Mouse (Mus musculus): Measurements from ENCODE around the gene Edem2.
A peak's percentile ranks its signal among the peaks of the same experiment; 100 is the strongest.
"Not testable (repeated sequence)": the region's sequence is repeated elsewhere in the genome, so short reads cannot be mapped to it uniquely, and the experiment has no call there.

Gene Edem2

DNA sequence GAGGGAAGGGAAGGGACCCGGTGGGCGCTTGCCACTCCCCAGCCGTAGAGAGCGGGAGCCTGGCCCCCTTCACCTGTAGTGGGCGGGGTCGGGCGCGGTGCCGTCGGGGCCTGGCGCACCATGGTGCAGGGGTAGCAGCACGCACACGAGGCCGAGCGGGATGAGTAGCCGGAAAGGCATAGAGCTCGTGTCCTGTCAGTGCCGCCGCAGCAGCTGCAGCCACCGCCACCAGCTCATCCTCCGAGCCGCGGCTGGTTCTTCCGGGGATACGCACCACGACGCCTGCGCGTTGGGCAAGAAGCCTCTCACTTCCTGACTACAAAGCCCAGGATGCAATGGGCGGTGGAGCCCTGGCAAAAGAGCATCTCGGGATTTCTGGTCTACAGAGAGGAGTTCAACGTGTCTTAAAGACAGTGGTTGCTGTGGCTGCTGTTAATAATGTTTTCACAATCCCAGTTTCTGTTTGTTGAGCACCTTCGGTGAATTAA lies at the start of gene Edem2:
Gene Edem2 (minus strand): TSS at position 318 of the 488 bp plus-strand sequence.
- DNase-seq, result peak; percentile 85 to 88

GRCm38 (mm10) chr2:155779066-155779465 lies 49.8 kb upstream of the Edem2 start:
- no peak for DNase-seq

DNA sequence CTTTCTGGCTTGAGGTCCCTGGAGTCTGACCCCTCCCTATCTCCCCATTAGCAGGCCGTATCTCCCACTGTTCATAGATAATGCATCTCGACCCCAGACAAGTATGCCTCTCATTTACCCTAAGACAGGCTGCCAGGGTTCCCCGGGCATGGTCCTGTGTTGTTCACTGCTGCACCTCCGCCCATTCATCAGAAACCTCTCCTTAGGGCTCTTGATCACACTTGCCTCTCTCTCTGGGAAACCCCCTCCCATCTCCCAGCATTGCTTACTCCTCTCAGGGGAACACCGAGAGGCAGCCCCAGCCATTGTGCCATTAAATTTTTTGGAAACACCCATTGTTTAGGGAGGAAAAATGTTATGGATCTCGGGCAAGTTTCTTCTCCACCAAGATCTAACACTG lies 48.7 kb upstream of the Edem2 start:
- no peak for DNase-seq

DNA sequence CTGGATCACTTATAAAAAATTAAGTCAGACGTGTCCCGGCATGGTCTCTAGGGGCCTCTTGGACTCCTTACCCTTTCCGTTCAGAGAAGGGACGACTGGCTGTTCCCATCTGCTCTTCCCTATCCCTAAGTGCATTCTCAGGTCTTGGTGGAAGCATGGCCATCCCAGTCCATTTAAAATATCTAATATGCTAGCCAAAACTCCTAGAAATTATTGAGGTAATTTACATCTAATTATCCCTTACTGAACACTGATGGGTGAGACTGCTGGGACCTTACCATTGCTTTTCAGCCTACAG lies 48.4 kb upstream of the Edem2 start:
- DNase-seq, result no peak

- DNase-seq, result no peak
These were observed 47.8 kb upstream of the Edem2 start for GRCm38 (mm10) chr2:155776824-155777687.

DNA sequence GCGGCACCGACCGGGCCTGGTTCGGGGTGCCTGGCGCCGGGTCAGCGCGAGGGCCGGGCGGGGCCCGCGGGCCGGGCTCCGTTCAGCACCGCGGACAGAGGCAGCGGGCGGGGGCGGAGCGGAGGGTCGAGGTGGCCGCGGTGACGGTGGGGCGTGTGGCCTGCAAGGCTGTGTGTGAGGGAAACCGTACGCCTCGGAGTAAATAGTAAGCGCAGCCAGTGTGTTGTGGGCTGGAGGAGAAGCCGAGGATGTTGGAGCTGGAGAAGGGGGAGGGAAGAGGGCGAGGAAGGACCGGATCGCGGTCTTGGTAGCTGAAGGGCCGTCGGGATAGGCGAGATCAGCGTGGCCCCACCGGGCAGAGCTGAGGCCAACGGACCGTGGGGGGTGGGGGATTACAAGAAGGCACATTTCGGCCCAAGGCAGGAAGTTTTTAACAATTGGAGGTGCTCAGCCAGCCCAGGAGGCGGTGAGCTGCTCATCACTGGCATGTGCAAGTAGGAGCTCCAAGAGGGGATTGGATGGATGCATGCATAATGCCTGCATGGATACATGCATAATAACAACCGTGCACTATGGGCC lies 46.5 kb upstream of the Edem2 start:
- DNase-seq, result peak; percentile 10 to 34

DNA sequence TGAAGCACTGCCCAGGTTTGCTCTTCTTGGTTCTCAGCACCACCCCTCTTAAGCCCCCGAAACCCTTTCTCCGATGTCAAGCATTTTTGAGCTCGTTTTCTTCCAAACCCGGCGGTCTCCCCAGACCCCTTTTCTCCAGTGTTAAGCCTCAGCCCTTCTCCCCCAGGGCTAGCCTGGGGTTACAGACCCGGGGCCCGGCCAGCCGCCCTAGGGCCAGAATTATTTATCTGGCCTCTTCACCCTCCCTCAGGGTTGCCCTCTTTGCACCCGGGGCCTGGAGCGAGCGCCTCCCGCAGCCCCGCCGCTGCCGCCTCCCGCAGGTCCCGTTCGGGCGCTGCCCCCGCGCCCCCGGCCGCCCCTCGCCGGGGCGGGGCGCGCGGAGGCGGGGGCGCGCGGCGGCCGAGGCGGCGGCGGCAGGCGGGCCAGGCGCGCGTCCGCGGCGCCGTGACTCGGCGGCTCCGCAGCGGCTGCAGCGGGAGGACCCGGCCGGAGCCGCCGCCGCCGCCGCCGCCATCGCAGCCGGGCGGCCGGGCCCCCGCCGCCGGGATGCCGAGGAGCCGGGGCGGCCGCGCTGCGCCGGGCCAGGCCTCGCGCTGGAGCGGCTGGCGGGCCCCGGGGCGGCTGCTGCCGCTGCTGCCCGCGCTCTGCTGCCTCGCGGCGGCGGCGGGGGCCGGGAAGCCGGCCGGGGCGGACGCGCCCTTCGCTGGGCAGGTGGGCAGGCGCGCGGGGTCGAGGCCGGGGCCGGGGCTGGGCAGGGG lies 45.8 kb upstream of the Edem2 start, which contains the start of gene Mmp24:
Gene Mmp24 (plus strand): TSS at position 416 of the 758 bp plus-strand sequence.
- no peak for DNase-seq

- no peak for DNase-seq
These were observed 45.1 kb upstream of the Edem2 start for GRCm38 (mm10) chr2:155774261-155774926.

DNA sequence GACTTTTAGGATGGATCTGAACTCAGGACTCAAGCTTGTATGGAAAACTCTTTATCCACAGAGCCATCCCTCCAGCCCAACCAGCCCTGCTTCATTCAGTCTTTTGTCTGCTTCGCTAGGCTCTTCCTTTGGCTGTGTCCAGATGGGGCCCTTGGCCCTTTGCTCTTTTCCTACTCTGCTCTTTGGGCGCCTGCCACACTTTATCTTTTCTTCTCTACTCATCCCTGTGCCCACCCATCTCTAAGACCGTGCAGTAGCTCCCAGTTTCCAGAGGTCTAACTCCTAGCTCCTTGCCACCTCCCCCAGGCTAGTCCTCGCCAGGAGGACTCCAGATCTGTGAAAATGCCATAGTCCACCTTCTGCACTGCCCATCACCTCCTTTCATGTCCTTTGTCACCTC lies 44.4 kb upstream of the Edem2 start:
- no peak for DNase-seq

DNA sequence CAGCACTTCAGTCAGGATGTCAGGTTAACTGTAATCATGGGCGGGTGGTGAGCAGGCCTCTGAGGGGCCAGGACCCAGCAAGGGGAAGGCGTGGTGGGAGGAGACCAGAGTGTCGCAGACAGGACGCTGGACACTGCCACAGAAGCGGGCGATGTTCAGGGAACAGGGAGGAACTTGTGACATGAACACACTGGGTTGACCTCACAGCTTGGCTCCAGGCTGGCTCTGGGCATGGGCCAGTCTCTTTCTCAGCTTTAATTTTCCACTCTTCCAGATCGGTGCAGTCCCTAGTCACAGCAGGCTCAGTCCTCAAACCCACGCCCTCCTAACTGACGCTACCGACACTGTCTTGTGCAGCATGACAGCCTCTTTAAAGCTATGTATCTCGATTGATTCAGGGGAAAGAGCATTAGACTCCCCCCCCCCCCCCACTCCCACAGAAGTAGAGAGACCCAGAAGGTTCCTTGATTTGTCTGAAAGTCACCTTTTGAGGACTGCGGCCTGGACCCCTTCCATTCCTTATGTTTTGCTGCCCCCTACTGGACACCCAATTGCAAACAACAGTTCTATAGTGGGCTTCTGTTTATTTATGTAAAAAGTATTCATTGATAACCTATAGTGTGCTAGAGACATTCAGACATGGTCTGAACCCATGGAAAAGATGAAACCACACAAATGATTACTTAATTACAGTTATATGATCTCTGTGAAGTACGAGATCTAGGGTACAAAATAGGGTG lies 35.6 kb upstream of the Edem2 start:
- DNase-seq, result peak; percentile 31 to 71

- DNase-seq, result no peak
These were observed 27.7 kb upstream of the Edem2 start for GRCm38 (mm10) chr2:155756855-155757566.

- DNase-seq, result peak in 1 of 2 experiments; percentile 36
These were observed 26.5 kb upstream of the Edem2 start for GRCm38 (mm10) chr2:155755746-155756145.

- DNase-seq, result peak in 1 of 2 experiments; percentile 14
These were observed 21.9 kb upstream of the Edem2 start, which contains the start of gene Procr for GRCm38 (mm10) chr2:155751014-155751786. TSS of gene Procr (plus strand) at chr2:155751117.

GRCm38 (mm10) chr2:155749394-155749793 lies 20.1 kb upstream of the Edem2 start:
- no peak for DNase-seq

GRCm38 (mm10) chr2:155745487-155745886 lies 16.2 kb upstream of the Edem2 start:
- no peak for DNase-seq

DNA sequence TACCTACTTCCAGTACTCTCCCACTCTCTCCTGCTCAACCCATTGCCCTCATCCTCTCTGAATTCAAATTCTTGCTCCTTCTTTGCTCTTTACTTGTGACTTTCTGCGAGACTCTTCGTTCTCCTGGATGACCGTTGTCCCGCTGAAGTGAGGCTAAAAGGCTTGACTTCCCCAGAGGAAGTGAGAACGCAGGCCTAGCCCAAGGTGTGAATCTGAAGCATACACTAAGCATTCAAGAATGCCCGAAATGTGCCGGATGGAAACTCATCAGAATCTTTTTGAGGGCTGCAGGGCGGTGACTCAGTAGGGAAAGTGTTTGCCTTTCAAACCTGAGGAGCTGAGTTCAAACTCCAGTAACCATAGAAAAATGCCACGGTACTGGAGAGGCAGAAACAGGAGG lies 14.1 kb upstream of the Edem2 start:
- DNase-seq, result no peak

DNA sequence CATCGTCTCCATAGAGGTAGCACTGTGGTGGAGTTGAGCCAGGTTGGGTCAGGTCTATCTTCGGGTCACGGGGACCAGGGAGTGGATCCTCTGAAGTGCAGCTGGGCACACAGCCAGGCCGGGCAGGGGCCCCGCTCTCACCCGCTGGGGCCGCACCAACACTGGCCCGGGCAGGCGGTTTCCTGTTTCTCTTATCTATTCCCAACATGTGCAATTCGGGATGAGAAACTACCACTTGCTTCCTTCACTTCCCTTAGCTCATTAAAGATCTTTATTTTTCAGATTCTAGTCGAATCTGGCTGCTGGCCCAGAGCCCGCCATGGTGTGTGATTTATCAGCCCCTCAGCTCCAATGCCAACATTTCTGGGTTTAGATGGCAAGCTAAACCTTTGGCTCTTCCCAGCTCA lies 13.7 kb upstream of the Edem2 start:
- DNase-seq, result no peak

DNA sequence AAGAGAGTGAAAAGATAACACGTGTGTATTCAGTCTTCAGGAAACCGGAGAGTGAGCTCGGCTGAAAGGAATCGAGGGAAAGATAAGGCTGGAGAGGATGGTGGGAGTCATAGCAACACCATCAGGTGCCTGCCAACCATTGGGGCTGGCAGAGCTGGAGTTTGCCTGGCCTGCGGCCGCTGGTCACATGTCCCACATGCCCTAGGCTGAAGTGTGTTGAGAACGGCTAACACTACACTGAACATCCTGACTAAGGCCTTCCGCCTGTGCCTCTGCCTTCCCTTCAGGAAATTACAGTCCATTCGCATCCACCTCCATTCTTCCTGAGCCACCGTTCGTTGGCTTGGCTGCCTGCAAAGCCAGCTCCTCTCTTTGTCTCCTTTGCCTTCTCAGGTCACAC lies 12.9 kb upstream of the Edem2 start:
- no peak for DNase-seq

DNA sequence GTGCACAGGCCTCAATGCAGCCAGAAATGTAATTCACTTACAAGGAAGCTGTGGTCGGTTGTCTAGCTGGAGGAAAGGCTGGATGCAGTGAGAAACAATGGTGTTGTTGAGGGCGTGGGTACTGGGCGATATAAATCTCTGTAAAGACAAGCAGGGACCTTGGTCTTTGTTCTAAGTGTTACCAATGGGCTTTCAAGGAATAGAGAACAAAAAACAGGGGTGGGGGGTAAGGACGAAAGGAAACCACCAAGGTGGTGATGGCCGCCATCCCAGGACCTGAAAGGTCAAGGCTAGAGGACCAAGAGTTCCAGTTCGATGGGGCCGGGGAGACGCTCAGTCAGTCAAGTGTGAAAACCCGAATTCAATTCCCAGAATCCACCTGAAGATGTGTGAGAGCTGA lies 8.5 kb upstream of the Edem2 start:
- no peak for DNase-seq

DNA sequence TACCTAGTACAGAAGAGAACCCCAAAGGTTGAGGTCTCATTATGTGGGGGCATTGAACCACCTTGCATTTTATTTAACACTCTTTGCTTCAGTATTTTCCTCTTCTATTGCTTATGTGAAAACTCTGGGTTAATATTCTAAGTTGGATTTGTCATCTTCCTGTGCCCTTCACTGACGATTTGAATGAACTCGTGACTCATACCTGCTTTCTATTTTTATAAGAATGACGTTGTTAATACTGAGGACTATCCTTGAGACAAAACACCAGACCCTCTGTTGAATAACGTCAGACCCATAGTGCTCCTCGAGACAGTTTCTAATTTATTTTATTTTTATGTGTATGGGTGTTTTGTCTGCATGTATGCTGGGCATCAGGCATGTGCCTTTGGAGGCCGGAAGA lies 7.7 kb upstream of the Edem2 start:
- DNase-seq, result no peak

DNA sequence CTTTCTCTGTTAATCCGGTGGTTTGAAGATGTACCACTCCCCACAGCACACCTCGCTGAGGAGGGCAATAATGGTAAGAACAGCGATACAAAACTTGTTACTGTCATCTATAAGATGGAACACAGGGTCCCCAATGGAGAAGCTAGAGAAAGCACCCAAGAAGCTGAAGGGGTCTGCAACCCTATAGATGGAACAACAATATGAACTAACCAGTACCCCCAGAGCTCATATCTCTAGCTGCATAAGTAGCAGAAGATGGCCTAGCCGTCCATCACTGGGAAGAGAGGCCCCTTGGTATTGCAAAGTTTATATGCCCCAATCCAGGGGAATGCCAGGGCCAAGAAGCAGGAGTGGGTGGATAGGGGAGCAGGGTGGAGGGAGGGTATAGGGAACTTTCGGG lies 6.5 kb upstream of the Edem2 start, which contains the start of gene Gm17581:
Gene Gm17581 (minus strand): TSS at position 101 of the 400 bp plus-strand sequence.
- DNase-seq, result not testable (repeated sequence)
